Mouse (Mus musculus) monocyte, adult 2 months (primary cell): Measurements from ENCODE around the gene Atp6ap1l.
"Not testable (repeated sequence)": the region's sequence is repeated elsewhere in the genome, so short reads cannot be mapped to it uniquely, and the experiment has no call there.

Experiments
- DNase-seq, 2 experiments: peaks; one replicate each; pipeline ENCODE4 v3.0.0; 2022; ENCODE audit warnings: low spot score in 2 of 2, low read depth in 1 of 2

Gene Atp6ap1l

GRCm38 (mm10) chr13:90905176-90905575 is at the start of gene Atp6ap1l:
Gene Atp6ap1l, minus strand, starts transcription at chr13:90905355.
- no peak for DNase-seq

GRCm38 (mm10) chr13:90939600-90939999 is 34.4 kb upstream of the Atp6ap1l start:
- DNase-seq: no peak

- no peak for DNase-seq
These were observed 34.0 kb upstream of the Atp6ap1l start for GRCm38 (mm10) chr13:90939192-90939591.

GRCm38 (mm10) chr13:90935852-90936251 is 30.7 kb upstream of the Atp6ap1l start:
- DNase-seq: no peak

- DNase-seq: no peak
These were observed 28.1 kb upstream of the Atp6ap1l start for GRCm38 (mm10) chr13:90933256-90933655.

- DNase-seq: peak in 1 of 2 experiments; percentile 36
These were observed 24.7 kb upstream of the Atp6ap1l start for GRCm38 (mm10) chr13:90929847-90930246.

- DNase-seq: not testable (repeated sequence)
These were observed 23.1 kb upstream of the Atp6ap1l start for GRCm38 (mm10) chr13:90928266-90928665.

GRCm38 (mm10) chr13:90926938-90927633 is 21.9 kb upstream of the Atp6ap1l start:
- no peak for DNase-seq

GRCm38 (mm10) chr13:90926125-90926765 is 21.1 kb upstream of the Atp6ap1l start:
- DNase-seq: no peak

- DNase-seq: no peak
These were observed 20.0 kb upstream of the Atp6ap1l start for GRCm38 (mm10) chr13:90925191-90925590.

- DNase-seq: no peak
These were observed 18.9 kb upstream of the Atp6ap1l start for GRCm38 (mm10) chr13:90924072-90924471.

- DNase-seq: not testable (repeated sequence)
These were observed 18.5 kb upstream of the Atp6ap1l start for GRCm38 (mm10) chr13:90923617-90924016.

- peak; percentile 61 to 86 for DNase-seq
These were observed 17.8 kb upstream of the Atp6ap1l start, which contains the start of gene Rps23 for GRCm38 (mm10) chr13:90922751-90923612. Gene Rps23, plus strand, starts transcription at chr13:90922958.

- DNase-seq: no peak
These were observed 9.6 kb upstream of the Atp6ap1l start for GRCm38 (mm10) chr13:90914721-90915120.

GRCm38 (mm10) chr13:90913675-90914192 is 8.6 kb upstream of the Atp6ap1l start:
- DNase-seq: no peak

GRCm38 (mm10) chr13:90912760-90913674 is 7.9 kb upstream of the Atp6ap1l start:
- no peak for DNase-seq

- no peak for DNase-seq
These were observed 2.2 kb upstream of the Atp6ap1l start for GRCm38 (mm10) chr13:90907376-90907775.

GRCm38 (mm10) chr13:90896821-90897220 is 8.3 kb downstream of the Atp6ap1l start:
- no peak for DNase-seq

- DNase-seq: no peak
These were observed 9.1 kb downstream of the Atp6ap1l start for GRCm38 (mm10) chr13:90896098-90896497.

- DNase-seq: no peak
These were observed 10.3 kb downstream of the Atp6ap1l start for GRCm38 (mm10) chr13:90894819-90895218.
